26 mouse cellular contexts compared by ENCODE assay signal in the genomic region with DNA sequence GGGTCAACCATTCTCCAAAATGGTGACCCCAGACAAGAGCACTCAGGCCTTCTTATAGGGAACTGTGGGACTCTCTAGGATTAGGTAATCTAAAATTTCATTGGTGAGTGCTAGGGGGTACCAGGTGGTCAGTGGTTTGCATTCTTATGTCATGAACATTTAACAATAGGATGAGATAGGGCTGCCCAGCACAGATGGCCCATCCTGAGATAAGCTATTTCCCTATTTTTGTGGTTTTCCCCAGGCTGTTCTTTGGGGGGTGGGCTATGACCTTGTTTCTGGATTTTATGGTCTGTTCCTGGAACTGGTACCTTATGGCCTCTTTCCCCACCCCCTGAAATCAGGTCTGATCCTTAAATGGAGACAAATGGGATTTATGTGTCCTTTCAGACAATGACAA.
"Had no signal": no experiment of that assay in that cellular context is flagged by ENCODE, and none has a peak within 500 bp of the region (broad histone marks: within the 10 kb centered on the region; RNA-seq: fewer than 3 reads in every experiment).

No protein-coding gene starts in this region.

- H3K36me3 ChIP-seq: embryonic facial prominence, embryonic 10.5 days; embryonic facial prominence, embryonic 12.5 days; embryonic facial prominence, embryonic 13.5 days; embryonic facial prominence, embryonic 15.5 days; forebrain, embryonic 10.5 days; forebrain, embryonic 12.5 days had no signal

- DNase-seq: cerebellum, adult 8-10 months; cerebellum, adult 9-10 months; cerebellum, adult 9-11 months; cerebellum, postnatal 10 days; cerebellum, postnatal 14 days; cerebellum, postnatal 25 days; cerebellum, postnatal 36 days; embryo, embryonic 11 days; forebrain, postnatal 0 days; gastrocnemius, adult 2 months; gastrocnemius, postnatal 10 days; gastrocnemius, postnatal 14 days; gastrocnemius, postnatal 25 days; gastrocnemius, postnatal 36 days; heart, adult 18-20 months; heart, adult 2 months had no signal

- H3K4me3 ChIP-seq: embryonic facial prominence, embryonic 10.5 days; embryonic facial prominence, embryonic 12.5 days; embryonic facial prominence, embryonic 13.5 days; embryonic facial prominence, embryonic 15.5 days; erythroblast, embryonic 14.5 days; forebrain, embryonic 10.5 days; forebrain, embryonic 12.5 days; forebrain, embryonic 13.5 days; gastrocnemius, adult 2 months; heart, adult 2 months had no signal

- H3K4me1 ChIP-seq: embryonic facial prominence, embryonic 10.5 days; embryonic facial prominence, embryonic 12.5 days; embryonic facial prominence, embryonic 13.5 days; embryonic facial prominence, embryonic 15.5 days; forebrain, embryonic 10.5 days; forebrain, embryonic 12.5 days; forebrain, embryonic 13.5 days had no signal

- H3K27me3 ChIP-seq: embryonic facial prominence, embryonic 12.5 days; embryonic facial prominence, embryonic 13.5 days; embryonic facial prominence, embryonic 15.5 days; forebrain, embryonic 12.5 days; forebrain, embryonic 13.5 days had no signal

- ATAC-seq: forebrain, embryonic 13.5 days; forebrain, embryonic 14.5 days; forebrain, embryonic 16.5 days; forebrain, postnatal 0 days had no signal

- H3K9me3 ChIP-seq: embryonic facial prominence, embryonic 10.5 days; embryonic facial prominence, embryonic 12.5 days; embryonic facial prominence, embryonic 13.5 days; embryonic facial prominence, embryonic 15.5 days; forebrain, embryonic 10.5 days; forebrain, embryonic 12.5 days; forebrain, embryonic 13.5 days had no signal

- H3K4me2 ChIP-seq: embryonic facial prominence, embryonic 12.5 days; embryonic facial prominence, embryonic 13.5 days; embryonic facial prominence, embryonic 15.5 days; forebrain, embryonic 12.5 days; forebrain, embryonic 13.5 days had no signal

- H3K27ac ChIP-seq: embryonic facial prominence, embryonic 10.5 days; embryonic facial prominence, embryonic 12.5 days; embryonic facial prominence, embryonic 13.5 days; embryonic facial prominence, embryonic 15.5 days; forebrain, embryonic 10.5 days; forebrain, embryonic 12.5 days; forebrain, embryonic 13.5 days; gastrocnemius, adult 2 months; heart, adult 2 months had no signal

- H3K9ac ChIP-seq: embryonic facial prominence, embryonic 12.5 days; embryonic facial prominence, embryonic 13.5 days; embryonic facial prominence, embryonic 15.5 days; forebrain, embryonic 12.5 days; forebrain, embryonic 13.5 days; forebrain, postnatal 0 days had no signal
